Mouse (Mus musculus): ENCODE data around the gene Nfix. TPM values are rescaled to one million over a fixed set of nuclear protein-coding genes. Genes with fewer than 3 reads are reported as not detected.

The Nfix gene
- total RNA-seq (2021), result 100 to 1,000 TPM; 287 to 311 TPM

DNA sequence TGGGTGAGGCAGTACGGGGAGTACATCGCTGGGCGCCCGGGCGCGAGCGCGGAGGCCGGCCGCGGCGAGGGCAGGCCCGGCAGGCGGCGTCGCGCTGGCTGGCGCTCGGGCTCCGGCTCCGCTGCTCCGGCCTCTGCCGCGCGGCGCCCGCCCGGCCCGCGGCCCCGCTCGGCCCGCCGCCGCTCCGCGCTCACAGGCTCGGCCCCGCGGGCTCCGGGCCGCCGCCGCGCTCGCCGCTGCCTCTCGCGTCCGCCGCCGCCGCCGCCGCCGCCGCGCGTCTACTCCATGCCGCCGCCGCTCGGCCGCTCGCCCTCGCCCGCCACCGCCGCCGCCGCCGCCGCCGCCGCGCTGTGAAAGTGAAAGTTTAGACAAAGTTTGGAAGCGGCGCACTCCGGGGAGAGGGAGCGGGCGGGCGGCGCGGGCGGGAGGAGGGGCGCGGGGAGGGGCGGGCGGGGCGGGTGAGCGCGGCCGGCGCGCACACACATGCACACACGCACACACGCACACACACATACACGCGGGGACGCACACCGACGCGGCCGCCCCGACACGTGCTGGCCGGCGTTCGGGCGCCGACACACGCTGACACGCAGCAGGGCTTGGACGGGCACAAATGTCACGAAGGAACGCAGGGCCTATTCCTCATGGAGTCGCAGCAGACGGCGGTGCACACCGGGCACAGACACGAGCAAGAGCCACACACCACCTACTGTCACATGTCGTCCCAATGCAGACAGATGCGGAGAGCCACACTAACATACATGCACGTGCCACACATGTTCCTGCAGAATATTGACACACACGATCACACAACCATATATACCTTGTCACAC, at the start of gene Nfix:
Gene Nfix (minus strand): TSS at position 346 of the 833 bp plus-strand sequence.
- peak; percentile 49 for DNase-seq (ENCODE audit: low spot score)
- intact Hi-C loops (cut with DNase I), result no loop called here

DNA sequence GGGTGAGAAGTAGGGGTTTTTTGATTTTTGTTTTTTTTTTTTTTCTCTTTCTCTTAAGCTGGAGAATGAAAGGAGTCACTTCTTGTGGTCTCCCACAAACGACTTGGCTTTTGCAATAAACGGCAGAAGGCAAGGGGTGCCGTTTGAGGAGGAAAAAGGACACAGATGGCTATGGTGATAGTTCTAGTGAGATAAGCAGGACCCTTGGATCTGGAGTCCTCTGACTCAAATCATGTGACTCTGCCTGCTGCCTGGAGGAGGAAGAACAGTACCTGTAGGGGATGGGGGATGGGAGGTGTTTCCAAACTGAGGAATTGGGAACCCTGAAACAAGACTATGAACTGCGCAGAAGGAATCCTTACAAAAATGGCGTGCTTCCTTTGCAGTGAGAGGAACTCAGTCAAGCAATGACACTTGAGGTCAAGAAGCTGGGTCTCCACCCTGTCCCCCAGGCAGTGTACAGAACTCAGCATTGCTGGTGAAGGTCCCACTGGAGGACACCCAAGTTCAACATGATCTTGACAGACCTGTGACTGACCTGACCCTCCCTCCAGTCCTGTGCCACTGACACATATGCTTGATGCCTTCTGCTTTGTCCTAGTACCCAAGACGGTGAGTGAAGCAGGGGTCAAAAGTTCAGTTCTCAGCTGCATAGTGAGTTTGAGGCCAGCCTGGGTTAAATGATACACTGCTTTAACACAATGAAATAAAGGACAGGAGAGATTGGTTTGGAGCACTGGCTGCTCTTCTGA, 47.7 kb upstream of the Nfix start:
- intact Hi-C loops (cut with DNase I), result loop anchor here (5.0 kb wide), 1 partner anchor 1241 kb away; the partner anchor contains the start of genes Dnajb1 and Tecr
- no peak for DNase-seq (ENCODE audit: low spot score)

DNA sequence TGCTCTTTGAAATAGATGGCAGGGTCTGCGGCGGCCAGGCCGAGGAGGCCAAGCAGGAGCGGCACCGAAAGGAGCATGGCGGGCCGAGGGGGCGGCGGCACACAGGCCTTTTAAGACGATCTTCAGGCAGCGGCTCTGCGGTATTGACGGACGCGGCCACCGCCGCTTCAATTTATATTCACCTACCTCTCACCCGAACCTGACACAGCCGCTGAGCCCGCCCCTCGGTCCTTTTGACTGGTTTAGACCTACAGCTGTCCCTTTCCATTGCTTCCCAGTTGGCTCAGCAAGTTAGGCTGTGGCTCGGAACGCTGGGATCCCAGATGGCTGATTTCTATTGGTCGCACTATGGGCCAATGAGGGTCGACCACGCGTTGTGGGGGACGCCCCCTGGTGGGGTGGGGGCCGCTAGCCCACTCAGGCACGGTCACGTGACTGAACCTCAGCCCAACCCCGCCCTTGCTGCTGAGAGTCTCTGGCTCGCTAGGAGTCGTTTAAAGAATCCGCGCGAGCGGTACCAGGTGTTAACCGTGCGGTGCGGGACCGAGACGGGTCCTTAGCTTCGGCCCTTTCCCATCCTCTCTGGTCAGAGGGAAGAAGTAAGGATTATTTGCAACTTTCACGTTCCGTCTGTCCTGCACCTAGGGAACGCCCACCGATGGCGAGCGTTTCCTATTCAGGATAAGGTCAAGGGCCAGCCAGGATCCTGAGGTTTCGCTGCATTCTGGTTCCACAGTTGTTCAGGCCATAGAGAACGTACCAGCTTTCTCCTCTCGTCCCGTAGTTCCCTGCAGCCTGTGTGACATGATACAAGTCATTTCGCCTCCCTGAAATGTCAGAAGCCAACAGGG, 46.8 kb upstream of the Nfix start, which contains the start of gene Calr:
Gene Calr (minus strand): TSS at position 213 of the 851 bp plus-strand sequence.
- DNase-seq (ENCODE audit: low spot score), result peak; percentile 100
- intact Hi-C loops (cut with DNase I), result loop anchor here (5.0 kb wide), 1 partner anchor 1240 kb away; the partner anchor contains the start of genes Dnajb1 and Tecr

DNA sequence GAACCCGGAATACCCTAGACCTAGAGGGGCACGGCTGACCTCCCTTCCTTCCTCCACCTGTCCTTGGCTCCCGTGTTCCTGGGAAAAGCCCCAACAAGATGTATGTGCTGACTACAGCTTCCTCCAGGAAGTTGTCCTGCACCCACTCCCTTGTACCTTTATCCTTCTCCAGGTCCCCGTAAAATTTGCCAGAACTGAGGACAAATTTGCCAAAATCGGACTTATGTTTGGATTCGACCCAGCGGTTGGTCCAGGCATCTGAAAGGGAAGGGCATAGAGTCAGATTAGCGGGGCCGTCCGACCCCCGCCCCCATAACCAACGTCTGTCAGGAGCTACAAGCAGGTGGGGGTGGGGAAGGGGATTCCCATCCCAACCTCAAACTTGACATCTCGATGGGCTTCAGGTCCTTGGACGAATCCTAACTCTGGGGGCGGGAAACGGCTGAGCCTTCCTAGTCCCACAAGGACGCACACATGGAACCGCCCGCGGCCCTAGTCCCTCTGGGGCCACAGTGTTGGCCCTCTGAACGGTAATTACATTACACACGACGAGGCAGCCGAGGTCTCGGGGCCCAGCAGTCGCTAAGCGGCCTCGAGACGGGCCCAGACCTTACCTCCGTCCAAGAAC, 46.1 kb upstream of the Nfix start:
- DNase-seq (ENCODE audit: low spot score), result no peak
- intact Hi-C loops (cut with DNase I), result loop anchor here (5.0 kb wide), 1 partner anchor 1239 kb away; the partner anchor contains the start of genes Dnajb1 and Tecr

DNA sequence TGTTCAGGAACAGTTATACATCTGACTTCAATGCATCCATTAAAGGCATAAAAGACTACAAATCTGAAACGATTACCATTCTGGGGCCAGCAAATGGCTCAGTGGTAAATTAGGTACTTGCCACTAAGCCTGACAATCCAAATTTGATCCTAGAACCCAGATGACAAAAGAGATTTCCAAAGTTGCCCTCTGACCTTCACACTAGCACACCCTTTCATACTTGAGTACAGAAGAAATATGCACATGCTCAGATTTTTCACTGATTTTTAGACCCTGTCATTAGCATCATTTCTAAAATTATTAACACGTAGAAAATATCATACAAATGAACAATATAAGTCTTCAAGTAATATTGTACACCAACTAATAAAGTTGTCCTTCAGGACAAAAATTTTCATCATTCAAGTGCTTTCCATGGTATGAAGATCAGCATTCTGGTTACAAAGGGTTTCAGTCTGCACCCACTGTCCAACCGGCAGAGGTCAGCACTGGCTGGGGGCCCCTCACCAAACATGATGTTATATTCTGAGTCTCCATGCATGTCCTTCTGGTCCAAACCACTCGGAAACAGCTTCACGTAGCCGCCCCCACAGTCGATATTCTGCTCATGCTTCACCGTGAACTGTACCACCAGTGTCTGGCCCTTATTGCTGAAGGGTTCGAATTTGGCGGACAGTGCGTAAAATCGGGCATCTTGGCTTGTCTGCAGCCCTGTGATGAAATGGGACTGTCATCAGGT, 45.4 kb upstream of the Nfix start:
- intact Hi-C loops (cut with DNase I), result loop anchor here (5.0 kb wide), 1 partner anchor 1238 kb away; the partner anchor contains the start of genes Dnajb1 and Tecr

DNA sequence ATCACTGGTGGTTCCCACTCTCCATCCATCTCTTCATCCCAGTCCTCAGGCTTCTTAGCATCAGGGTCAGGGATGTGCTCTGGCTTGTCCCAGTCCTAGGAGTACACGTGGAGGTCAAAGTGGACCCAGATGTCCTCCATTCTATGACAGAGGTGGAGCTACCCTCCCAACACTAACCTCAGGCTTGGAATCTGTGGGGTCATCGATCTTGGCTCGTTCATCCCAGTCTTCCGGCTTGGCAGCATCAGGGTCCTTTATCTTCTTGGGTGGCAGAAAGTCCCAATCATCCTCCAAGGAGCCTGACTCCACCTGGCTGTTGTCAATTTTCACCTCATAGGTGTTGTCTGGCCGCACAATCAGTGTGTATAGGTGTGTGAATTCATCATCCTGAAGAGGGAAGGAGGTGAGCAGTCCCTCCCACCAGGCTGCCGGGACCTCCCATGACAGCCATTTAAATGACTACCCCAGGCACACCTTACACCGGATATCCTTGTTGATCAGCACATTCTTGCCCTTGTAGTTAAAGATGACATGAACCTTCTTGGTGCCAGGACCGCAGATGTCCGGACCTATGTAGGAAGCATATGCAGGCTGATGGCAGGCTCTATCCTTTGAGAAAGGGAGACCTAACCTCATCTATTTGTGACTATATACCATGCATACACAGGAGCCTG, 44.4 kb upstream of the Nfix start:
- intact Hi-C loops (cut with DNase I), result loop anchor here (5.0 kb wide), 1 partner anchor 1237 kb away; the partner anchor contains the start of genes Dnajb1 and Tecr
- DNase-seq (ENCODE audit: low spot score), result no peak

More for the DNA sequence above, 45.4 kb upstream of the Nfix start:
- no peak for DNase-seq (ENCODE audit: low spot score)

DNA sequence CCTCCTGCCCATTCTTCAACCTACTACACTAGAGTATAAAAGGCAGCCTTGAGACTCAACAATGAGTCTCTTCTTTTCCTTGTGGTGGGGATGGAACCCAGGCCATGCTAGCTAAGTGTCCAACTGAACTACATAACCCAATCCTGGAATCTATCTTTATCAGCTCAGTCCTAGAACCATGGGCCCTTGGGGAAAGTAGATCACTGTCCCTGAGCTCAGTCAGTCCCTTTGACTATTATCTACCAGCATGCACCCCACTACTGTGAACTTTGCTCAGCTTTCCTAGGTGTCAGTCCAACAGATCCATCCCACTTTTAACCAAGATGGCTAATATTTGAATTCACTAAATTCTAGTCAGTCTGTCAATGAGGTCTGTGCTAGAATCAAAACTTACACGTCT, 41.4 kb upstream of the Nfix start:
- no peak for DNase-seq (ENCODE audit: low spot score)
- intact Hi-C loops (cut with DNase I), result no loop called here

DNA sequence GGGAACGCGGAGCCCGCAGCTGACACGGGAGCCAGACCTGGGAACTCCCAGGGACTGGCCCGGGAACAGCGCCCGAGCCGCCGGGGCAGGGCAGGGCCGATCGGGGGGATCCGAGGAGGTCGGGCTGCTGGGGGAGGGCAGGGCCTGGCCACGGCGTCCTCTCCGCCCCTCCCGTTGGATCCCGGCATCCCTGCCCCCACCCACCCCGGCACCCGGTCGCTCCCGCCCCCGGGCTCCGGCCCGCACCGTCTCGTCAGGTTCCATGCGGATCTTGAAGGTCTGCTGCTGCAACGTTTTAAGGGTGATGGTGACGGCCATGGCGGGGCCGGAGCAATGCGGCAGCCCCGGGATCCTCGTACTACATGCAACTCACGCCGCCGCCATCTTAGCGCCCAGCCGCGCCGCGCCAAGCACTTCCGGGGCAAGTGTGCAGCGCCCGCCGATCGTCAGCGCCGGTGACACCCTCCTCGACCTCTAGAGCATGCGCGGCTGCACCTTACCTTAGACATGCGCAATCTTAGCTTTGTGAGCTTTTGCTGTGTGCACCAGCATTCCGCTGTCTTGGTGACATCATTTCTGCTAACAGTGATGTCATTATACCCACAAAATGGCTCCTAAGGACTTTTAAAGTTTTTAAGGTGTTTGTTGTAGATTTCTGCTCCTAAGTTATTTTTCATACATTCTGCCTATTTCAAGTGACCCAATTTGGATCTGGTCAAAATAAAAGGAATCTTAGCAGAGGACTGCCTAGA, 40.3 kb upstream of the Nfix start, which contains the start of gene Rad23a:
Gene Rad23a (minus strand): TSS at position 418 of the 752 bp plus-strand sequence.
- peak; percentile 80 for DNase-seq (ENCODE audit: low spot score)
- intact Hi-C loops (cut with DNase I), result no loop called here

DNA sequence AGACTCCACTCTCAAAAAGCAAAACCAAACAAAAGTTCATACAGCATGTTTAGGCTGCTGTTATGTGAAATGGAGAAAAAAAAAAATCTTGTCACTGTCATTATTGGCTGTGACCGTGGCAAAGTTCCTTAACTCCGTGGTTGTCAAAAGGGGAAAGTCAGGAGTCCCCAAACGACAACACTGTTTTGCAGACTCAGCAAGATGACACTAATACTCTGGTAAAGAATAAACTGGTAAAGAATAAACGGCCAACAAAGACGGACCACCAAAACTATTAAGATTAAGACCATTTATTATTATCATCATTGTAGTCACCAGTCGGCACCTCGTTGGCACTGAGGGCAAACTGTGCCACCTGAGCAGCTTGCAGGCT, 39.7 kb upstream of the Nfix start:
- DNase-seq (ENCODE audit: low spot score), result no peak
- intact Hi-C loops (cut with DNase I), result no loop called here

DNA sequence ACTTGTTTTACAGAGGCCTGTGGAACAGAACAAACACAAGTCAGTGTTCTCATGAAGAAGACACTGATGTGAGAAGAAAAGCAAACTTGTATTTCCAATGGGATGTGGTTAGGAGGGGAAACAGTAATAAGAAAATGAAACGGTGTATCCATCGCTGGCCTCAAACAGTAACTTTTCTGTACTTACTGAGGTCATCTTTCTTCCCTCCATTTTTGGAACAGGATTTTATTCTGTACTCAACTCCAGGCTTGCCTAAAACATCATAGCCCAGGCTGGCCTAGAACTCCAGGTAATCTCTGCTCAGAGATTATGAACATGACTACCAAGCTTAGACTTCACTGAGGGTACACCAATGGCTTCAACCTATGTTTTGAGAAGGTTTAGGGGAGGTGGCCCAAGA, 39.3 kb upstream of the Nfix start:
- no peak for DNase-seq (ENCODE audit: low spot score)
- intact Hi-C loops (cut with DNase I), result no loop called here

DNA sequence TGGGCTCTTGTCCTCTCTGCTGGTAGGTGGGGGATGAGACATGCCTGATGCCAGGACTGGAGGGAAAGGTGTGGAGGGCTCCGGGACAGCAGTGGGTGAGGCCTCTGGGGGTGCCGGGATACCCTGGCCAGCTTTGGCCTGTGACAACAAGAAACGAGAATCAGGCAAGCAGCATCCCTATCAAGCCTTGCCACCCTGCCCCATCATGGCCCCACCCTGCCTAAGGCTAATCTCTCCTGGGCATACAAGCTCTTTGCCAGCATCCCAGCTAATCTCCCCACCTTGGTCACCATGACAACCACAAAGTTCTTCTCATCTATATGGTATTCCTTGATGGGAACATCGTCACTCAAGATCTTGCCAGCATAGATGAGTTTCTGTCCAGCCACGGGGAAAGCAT, 38.4 kb upstream of the Nfix start:
- no peak for DNase-seq (ENCODE audit: low spot score)
- intact Hi-C loops (cut with DNase I), result no loop called here

DNA sequence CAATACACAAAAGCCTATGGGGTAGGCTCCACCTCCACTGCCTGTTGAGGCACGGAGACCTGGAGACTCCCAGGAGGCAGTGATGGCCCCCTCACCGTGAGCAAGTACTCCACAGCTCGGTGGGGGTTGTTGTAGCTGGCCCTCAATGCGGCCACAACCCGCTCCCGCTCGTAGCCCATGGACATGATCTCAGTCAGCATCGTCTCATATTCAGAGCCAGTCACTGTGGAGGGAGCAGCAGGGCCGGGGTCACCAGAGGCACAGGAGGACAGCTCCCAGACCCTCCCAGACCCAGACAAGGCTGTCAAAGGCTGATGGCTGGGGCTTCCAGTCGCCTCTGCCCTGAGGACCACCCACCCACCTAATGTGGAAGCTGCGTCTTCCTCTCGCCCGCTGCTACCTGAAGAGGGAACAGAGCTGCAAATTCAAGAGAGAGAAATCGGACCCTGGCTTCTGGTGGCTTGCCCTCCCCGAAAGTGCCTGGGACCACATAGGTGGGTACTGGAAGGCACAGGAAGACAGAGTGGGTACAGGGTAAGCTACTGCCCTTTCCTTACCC, 37.8 kb upstream of the Nfix start:
- intact Hi-C loops (cut with DNase I), result no loop called here
- DNase-seq (ENCODE audit: low spot score), result no peak

DNA sequence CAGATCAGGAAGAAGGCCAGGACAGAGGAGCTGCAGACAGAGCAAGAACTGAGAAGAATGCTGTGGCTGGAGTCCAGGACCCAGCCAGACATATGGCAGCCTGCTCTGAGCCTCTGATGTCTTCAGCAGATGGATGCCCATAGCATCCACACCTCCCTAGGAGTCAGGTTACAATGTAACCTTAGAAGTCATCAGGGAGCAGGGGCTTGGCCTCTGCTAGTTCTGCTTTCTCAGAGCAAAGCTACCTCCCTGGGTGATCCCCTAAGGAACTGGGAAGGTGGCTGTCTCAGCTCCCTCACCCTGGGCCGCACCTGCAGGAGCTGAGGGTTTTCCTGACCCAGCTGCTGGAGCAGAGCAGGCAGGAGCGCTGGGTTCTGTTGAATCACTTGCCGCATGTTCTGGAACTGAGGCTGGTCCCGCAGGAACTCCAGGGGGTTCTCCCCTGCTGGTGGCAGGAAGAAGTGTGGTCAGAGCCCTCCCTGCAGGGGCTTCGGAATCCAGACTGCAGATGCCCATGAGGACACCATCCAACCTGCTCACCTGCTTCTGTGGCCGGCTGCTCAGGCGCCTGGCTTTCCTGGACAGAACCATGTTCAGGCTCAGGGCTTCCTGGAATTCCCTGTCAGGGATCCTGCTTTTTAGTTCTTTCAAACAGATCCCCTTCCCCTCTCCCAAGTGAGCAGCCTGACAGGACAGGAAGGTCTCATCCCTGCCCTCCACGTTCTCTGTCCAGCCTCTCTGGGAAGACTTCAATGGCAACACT, 37.2 kb upstream of the Nfix start:
- no peak for DNase-seq (ENCODE audit: low spot score)
- intact Hi-C loops (cut with DNase I), result no loop called here

DNA sequence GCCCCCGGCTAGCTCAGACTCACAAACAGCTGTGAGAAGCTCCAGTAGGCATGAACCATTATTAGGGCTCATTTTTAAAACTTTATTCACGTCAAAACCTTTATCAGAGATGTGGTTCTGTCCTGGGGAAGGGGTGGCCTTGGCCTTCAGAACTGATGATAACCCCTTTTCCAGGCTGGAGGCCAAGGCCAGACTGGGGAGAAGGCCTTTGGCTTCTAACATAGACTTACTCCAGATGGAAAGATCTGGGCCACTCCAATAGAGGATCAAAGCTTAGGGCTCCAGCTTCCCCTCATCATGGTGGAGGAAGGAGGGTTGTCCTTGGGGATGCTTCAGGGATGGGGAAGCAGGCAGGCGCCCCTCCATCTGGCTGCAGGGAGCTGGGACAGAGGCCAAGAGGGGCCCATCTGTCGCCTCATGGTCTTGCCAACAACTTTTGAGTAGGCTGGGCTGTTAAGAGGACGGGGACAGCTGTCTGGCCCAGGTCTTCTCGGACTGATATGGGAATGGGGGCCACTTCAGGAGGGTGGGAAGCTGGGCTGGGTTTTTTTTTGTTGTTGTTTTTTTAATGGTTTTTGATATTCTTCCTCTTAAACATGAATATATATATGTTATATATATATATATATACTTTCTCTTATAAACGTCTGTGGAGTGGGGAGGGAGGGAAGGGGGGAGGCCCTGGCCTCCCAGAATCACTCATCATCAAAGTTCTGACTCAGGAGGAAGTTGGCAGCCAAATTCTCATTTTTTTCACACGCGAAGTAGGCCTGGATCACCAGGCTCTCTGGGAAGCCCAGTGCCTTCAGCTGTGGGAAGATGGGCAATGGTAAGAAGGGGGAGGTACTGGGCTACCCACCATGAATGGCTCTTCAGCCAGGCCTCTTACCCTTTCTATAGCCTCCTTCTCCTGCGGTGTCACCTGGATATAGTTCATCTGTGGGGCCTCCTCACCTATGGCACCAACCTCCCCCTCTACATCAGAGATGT, 35.0 kb upstream of the Nfix start:
- intact Hi-C loops (cut with DNase I), result no loop called here
- DNase-seq (ENCODE audit: low spot score), result no peak
